Mouse (Mus musculus) urinary bladder, postnatal 36 days (tissue): ENCODE measurements around the gene Lbx2.

ENCODE experiments used
- DNase-seq, 2 experiments: peaks; one replicate each; pipeline ENCODE4 v3.0.0; 2022; ENCODE audit warnings: low spot score in 2 of 2, mixed read lengths in 1 of 2

Gene Lbx2

DNA sequence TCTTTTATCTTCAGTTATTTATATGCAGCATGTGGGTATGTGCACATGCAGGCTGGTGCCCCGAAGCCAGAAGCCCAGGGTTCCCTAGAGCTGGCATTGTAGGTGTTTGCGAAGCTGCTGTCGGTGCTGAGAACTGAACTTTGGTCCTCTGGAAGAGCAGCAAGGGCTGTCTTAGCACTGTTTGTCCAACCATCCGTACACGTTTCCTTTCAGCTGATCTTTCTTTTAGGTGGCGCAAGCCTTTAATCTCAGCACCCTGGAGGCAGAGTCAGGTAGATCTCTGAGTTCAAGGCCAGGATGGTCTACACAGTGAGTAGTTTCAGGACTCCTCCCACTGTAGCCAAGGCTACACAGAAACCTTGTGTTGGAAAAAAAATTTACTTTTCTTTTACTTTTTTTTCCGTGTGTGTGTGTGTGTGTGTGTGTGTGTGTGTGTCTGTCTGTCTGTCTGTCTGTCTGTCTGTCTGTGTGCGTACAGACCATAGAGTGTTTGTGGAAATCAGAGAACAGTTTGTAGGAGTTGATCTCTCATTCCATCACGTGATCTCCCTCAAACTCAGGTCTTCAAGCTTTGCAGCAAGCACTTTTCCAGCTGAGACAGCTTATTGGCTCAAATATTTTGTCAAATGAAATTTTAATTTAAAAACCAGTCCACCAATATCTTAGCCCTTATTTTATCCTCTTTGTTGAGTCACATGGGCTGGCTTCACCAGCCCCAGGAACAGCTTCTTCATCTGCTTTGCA, 46.2 kb downstream of the Lbx2 start:
- DNase-seq = no peak

DNA sequence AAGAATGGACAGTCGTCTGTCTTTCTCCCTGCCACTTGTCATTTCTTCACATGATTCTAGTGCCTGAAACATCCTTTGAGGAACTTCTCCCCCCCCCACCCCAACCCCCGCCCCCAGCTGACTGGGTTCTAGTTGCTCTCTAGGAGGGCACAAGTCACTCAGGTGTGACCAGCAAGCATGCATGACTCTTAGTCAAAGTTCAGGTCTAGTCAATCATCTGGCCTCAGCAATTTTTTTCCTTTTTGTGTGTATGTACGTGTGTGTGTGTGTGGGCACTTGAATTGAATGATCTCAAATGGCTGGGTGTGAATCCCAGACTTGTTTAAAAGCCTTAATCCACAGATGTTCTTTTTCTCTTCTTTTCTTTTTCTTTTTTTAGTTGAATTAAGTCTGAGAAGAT, 48.1 kb downstream of the Lbx2 start:
- DNase-seq = no peak

DNA sequence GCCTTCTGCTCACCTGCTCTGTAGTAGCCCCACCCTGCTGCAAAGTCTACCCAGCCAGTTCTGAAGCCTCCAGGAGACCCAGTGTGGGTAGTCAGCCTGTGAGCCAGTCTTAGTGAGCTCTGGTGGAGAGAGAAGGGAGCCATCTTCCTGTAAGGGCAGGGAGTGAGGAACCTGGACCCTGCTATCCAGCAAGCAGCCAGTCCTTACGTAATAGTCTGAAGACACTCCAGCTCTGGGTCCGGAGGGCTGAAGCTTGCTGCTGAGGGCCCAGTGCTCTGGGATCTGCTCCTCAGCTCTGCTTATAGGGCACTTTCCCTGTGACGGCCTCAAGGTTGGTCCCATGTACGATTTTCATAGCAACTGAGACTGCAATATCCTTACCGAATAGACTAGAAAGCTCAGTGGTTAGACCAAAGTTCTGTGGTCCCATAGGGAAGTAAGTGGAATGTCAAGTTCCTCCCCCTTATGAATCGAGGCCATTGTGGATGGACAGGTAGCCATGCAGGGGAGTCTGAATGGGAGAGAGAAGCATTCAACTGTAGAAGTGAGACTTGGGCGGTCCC, 48.9 kb downstream of the Lbx2 start, which contains the start of gene Rtkn:
Gene Rtkn, plus strand, starts transcription at position 513 of the 563 bp plus-strand sequence.
- DNase-seq = no peak

DNA sequence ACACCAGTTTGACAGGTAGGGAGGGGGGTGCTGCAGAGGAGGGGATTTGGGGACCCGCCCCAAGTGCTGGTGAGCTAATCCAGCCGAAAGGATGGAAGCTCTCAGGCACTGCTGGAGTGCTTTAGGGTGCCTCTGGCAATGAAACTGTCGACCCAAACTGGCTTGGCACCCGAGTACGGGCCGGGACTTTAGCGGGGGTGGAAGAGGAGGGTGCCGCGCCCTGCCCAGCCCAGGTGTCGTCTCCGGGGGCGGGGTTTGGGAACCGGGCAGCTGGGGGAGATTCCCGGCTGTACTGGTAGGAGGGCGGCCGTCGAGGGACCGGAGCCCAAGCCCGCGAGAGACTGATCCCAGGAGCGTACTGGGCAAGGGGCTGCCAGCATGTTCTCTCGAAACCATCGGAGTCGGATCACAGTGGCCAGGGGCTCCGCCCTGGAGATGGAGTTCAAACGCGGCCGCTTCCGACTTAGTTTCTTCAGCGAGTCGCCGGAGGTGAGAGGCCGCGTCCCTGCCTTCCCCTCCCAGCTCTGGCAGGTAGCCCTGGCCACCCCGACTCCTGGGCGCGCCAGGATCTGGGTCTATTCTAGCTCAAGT, 49.5 kb downstream of the Lbx2 start:
- DNase-seq = no peak

DNA sequence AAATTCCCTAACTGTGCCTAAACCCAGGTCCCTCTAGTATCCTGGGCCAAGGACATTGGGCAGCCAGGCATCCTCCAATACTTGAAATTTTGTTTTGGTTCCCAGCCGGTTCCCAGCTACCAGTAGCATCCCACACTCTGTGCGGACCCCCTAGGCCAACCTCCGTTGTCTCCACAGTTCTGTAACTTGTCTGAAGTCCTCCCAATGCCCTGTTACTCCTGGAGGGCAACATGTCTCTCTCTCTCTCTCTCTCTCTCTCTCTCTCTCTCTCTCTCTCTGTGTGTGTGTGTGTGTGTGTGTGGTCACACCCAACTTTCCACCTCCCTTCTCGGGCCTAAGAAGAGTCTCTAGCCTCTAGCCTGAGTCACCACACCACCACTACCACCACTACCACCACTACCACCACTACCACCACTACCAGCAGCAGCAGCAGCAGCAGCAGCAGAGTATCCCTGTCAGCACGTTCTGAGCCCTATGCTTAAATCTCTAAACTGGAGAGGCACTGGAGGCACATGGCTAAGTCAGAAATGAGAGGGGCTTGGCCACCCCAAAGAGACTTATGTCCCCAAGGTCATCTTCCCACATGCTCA, 50.2 kb downstream of the Lbx2 start:
- no peak for DNase-seq

DNA sequence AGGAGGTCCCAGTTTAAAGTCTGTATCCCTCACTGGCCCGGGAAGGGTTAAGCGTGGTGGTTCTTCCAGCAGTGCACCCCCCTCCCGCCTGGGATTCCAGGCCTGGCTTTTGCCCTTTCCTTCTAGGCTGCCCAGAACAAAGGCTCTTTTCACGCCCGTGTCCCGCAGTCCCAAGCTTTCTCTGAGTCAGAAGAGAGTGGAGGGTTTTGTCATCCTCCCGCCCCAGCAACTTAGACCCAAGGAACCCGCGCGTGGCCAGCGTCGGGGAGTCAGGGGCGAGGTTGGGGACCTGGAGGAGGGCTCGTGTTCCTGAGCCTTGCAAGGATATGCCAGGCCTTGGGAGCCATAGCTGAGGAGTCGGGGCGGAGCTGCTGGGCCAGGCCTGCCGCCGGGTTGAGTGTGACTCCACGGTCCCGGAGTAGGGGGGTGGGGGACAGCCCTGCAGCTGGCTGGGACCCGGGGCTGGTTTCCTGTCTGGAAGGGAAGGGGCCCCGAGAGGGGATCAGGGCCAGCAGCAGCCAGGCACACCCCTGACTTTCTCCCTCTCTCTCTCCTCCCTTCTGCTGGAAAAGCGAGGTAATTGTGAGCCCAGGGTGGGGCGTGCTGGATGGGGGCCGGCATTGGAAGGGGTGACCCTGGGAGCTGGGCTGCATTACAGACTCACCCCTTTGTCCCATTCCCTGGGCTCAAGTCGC, 50.9 kb downstream of the Lbx2 start:
- DNase-seq = peak; percentile 55 to 60

DNA sequence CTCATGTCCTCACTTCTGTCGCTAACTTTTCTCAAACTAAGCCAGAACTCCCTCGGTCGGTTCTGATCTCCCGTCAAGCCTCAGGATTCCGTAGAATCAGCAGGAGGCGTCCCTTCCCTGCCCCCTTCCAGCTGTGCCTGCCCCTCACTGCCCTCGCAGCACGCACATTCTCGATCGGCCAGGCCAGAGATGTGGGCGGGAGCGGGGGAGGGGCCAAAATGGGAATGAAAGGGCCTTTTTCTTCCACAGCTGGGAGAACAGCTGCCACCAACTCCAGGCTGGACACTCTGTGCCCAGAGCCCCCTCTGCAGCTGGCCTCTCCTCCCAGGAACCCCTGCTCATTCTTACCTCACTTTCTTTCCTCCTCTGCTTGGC, 51.4 kb downstream of the Lbx2 start:
- DNase-seq = peak; percentile 78 to 83
